Mouse (Mus musculus) testis, adult 2 months (tissue): Measurements from ENCODE around the gene Xpo4.

ENCODE experiments used
- CTCF ChIP-seq: fragments of 200-500 bp; IDR thresholded peaks from 2 replicates; pipeline ENCODE4 v1.5.1; 2012; ENCODE audit warnings: low read depth, mild to moderate bottlenecking, inconsistent platforms, low read length, moderate library complexity; ENCODE audit not compliant: control insufficient read depth, insufficient read depth, insufficient replicate concordance
- POLR2A ChIP-seq: fragments of 200-500 bp; IDR thresholded peaks from 2 replicates; pipeline ENCODE4 v1.6.1; 2012; ENCODE audit warnings: low read depth, mild to moderate bottlenecking, inconsistent platforms, low read length, moderate library complexity; ENCODE audit not compliant: control insufficient read depth

- TF ChIP-seq CTCF = no peak
- no peak for TF ChIP-seq POLR2A
These were observed 22.2 kb upstream of the Xpo4 start for GRCm38 (mm10) chr14:57687441-57687840.
